Mouse (Mus musculus) urinary bladder, postnatal 25 days (tissue): ENCODE results near the gene Ddx54.

Experiments used
- DNase-seq: peaks from one replicate; pipeline ENCODE4 v3.0.0; 2022; ENCODE audit warnings: low spot score

The Ddx54 gene

DNA sequence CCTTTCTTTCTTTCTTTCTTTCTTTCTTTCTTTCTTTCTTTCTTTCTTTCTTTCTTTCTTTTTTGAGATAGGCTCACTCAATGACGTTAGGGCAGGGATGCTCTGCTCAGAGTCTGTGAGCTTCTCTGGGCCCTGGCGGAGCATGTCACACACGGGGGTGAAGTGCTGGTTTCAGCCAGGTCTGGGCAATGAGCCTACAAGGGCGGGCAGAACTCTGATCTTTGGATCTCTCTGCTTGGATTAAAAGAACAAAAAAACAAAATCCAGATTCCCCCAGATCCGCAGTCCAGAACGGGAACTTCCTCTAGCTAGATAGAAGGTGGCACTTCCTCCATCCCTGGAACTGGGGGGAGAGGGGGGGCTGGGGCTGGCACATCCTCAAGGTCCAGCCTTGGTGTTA, 33.3 kb downstream of the Ddx54 start:
- no peak for DNase-seq

DNA sequence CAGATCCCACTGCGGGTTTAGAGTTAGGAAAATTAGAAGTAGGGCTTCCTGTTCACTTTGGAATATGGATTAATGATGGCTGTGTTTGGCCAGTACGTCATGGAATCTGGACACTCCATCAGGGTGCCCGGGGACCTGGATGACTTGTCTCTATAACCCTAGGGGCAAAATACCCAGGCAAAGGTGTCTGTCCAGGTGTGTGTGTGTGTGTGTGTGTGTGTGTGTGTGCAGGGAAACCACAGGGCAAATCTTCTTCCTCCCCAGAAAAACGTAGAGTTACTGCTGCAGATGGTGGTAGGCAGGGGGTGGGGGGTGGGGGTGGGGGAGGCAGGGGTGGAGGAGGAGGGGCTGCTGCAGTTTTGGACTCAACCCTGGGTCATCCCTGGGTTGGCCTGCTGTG, 34.8 kb downstream of the Ddx54 start:
- DNase-seq, result no peak

DNA sequence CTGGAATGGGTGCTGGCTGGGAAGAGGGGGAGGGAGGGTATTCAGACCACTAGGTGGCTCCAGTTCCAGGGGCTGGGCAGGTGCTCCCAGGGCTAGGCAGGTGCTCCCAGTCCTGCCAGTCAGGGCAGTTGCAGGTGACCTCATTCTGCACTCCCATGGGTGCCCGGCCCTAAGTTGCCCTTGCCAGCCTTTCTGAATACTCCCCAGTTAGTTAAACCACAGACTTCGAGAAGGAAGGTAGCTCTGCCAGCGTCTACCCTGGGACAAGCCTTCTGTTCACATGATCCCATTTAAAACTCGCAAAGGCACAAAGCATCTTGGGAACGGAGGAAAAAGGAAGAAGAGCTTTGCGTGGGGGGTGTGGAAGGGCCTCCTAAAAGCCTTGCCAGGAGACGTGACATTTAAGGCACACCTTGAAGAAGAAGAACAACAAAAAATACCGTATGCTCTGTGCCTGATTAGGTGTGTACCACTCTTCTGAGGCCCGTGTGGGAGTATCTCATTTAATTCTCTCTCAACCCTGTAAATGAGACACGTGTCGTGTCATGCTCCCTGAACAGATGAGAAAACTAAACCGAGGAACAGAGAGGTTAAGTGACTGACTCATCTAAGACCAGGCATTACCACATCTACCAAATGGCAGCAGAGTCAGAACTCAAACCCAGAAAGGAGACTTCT, 35.4 kb downstream of the Ddx54 start:
- no peak for DNase-seq

DNA sequence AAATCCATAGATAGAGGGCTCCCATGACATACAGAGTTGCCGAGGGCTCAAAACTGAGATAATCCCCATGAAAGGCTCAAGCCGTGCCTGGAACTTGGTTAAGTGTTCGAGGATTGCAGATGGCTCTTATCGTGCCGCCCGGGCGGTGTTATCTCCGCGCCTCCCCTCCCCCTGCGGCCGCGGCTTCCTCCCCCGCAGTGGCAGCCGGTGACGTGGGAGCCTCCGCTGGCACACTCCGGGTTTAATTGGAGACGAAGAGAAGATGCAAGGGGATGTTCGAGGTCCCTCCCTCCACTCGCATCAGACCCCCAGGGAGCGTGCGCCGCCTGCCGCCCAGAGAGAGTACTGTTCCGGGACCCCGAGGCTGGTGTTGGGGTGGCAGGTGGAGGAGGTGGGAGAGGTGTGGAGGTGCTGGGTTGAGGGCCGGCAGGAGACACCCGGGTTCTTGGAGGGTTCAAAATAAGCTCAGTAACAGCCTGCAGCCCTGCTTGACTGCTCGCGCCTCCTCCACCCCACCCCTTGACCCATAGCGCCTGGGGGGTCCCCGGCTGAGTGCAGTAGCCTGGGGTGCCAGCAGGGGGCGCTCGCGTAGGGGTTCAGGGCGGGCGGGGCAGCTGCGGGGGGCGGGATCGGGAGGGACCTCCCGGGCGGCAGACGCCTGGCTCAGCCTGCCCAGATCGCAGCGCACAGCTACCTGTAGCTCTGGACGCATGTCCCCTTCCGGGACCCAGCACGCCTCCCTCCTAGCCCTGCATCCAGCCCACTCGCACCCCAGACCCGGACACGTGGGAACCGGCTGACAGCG, 36.2 kb downstream of the Ddx54 start, which contains the start of gene Rasal1:
Gene Rasal1, plus strand, starts transcription at position 244 of the 805 bp plus-strand sequence.
- DNase-seq, result no peak

DNA sequence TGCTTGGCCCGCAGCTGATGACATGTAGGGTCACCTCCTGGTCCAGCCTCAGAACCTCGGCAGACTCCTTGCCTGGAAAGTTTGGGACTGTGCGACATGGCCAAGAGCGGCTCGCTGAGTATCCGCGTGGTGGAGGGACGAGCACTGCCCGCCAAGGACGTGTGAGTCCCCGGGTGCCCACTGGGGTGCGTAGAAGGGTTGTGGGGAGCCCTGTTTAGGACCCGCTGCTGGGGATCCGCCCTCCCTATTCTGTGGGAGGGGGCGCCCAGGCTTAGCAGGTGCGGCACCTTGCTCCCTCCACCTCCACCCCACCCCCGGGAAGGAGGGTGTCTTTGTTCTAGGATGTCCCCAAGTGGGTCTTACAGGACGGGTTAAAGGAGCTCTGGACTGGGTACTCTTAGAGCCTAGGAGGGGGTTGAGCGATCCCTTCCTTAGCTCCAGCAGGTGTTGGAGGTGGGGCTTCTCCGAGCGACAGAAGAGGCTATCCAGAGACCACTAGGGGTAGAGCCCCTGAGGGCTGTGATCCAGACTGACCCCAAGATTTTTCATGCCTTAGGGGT, 36.9 kb downstream of the Ddx54 start:
- DNase-seq, result no peak

DNA sequence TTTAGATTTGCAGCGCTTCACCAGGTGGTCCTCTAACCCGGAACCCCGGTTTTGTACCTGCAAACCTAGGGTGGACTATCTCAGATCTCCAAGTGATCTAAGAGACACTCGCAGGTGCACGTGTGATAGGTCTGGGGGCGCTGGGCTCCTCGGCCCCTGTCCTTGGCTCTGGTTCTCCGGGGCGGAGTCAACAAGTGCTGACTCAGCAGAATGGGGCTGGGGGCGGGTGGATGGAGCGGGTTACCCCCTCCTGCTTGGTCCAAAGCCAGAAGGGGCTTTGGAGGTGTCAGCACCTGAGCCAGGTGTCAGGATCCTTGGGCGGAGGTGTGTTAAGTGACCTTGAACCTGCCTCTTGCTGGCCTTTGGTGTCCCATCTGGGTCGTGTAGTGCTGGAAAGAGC, 37.4 kb downstream of the Ddx54 start:
- no peak for DNase-seq

DNA sequence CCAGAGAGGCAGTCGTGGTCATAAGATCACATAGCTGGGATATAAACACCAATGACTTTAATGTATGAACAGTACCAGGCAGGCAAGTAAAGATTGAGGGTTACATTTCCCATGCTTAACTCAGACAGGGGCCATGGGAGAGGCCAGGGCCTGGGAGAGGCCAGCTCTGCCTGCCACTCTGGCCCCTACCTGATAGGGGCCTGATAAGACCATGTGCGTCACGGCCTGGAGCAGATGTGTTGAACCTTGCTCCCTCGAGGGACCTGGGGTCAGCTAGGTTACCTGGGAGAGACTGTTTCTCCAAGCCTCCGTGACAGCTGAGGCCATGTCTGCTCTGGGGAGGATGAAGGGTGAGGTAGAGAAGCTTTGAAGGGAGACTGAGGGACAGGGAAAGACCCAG, 38.7 kb downstream of the Ddx54 start:
- DNase-seq, result no peak

DNA sequence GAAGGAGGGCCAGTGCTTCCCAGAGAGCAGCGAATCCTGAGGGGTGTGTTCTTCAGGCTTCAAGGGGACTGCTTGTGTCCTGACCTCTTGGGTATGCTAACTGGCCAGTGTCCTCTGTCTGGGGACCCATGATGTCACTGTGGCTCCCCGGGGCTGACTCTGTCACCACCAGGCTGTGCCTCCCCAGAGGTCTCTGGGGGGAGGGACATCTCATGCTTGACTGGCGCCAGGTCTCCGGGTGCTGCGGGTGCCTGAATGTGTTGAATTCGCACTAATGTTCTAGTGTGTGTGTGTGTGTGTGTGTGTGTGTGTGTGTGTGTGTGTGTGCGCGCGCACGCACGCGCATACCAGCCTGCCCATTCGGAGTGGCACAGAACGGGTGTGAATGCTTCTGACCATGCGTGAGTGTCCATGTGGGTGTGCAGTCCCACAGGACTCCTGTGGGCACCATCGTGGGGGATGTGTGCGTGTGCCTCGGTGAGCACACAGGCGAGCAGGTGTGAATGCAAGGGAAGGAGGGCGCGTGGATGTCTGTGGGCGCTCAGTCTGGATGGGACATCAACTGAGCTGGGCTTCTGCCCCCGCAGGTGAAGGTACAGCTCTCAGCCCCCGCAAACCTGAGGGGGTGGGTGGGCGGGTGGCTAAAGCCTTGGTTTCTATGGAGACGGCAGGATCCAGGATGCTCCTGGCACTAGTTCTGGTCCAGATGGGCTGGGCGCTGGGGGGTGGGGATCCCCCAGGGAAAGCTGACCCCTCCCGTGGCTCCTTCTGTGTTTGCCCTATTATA, 40.6 kb downstream of the Ddx54 start:
- no peak for DNase-seq

DNA sequence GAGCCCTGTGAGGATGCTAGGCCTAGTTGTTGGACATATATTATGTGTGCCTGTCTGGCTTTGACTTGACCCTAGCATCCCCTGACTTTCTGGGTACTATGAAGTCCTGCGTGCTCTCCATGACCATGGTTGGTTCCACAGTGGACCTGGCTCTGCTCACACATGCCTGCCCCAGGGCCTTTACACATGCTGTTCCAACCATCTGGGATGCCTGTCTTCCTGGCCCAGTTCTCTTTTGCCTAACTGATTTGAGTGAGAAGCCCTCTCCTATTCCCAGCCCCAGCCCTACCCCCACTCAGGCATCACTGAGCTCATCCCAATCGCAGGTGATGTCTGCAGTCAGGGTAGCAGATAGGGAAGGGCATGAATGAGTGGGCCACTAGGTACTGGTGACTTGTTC, 41.3 kb downstream of the Ddx54 start:
- no peak for DNase-seq

DNA sequence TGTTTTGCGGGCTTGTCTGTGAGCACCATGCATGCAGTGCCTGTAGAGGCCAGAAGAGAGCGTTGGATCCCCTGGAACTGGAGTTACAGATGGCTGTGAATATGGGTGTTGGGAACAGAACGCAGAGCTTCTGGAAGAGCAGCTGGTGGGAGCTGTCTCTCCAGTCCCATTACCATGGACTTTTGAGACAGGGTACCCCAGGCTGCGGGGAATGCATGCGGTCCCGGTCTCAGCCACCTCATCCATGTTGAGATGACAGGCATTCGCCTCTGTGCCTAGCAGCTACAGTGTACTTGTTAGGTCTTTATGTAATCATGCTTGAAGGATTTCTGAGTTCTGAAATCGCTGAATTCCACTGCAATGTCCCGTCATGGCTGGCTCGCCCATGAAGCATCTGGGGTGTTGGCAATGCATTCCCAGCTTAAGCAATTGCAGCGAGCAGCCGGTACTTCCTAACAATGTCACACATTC, 43.8 kb downstream of the Ddx54 start:
- no peak for DNase-seq

DNA sequence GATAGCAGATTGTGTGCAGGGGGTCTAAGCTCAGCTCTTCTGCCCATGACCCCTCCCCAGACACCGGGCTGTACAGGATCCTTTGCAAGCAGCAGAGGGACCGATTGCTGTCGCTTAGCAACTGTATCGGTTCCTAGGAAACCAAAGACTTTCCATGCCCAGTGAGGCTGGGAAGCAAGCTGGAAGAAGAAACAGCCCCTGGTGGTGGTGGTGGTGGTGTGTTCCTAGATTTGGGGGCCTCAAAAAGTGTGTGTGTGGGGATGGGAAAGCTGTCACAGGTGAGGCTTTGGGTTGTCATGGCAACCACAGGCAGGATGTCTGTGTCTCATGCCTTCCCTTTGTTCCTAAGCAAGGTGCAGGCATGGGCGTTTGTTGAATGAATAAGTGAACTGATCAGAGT, 48.3 kb downstream of the Ddx54 start:
- DNase-seq, result no peak

DNA sequence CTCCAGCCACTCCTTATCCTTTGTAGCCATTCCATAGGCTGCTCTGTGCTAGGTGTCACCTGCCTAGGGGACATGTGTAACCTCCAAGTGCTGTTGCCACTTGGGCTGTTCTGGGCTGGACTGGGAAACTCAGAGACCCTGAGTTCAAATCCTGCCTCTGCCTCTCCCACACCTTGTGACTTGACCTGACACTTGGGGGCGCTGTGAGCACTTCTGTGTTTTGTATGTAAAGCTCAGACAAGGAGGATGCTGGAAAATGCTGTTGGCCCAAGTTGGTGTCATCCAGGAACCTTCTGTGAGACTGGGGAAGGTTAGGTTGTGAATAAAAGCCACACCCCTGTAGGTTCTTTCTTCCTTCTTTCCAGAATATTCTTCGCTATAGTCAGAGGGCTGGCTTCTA, 52.3 kb downstream of the Ddx54 start:
- no peak for DNase-seq

DNA sequence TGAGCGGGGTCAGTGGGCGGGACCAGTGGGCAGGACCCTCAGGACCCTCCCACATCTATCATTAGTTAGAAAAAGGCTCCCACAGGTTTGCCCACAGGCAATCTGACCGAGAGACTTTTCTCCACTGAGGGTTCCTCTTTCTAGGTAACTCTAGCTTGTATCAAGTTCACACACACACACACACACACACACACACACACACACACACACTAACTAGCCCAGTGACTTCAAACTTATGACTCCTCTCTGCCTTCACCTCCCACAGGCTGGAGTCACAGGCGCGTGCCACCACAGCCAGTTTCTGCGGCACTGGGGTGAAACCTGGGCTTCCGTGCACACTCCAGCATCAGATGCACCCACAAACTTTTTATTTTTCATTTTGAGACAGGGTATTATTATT, 56.2 kb downstream of the Ddx54 start:
- DNase-seq, result no peak

DNA sequence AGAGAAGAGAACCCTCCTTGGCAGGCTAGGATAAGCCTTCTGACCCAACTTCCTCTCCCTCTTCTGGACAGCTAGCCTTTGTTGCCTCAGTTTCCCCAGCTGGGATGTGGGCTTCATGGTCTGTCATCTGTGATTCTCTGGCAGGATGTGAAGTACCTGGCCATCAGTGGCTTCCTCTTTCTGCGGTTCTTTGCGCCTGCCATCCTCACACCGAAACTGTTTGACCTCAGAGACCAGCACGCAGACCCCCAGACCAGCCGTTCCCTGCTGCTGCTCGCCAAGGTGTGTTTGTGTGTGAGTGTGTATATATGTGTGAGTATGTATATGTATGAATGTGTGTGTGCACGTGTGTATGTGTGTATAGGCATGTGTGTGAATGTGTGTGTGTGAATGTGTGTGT, 57.6 kb downstream of the Ddx54 start:
- no peak for DNase-seq

DNA sequence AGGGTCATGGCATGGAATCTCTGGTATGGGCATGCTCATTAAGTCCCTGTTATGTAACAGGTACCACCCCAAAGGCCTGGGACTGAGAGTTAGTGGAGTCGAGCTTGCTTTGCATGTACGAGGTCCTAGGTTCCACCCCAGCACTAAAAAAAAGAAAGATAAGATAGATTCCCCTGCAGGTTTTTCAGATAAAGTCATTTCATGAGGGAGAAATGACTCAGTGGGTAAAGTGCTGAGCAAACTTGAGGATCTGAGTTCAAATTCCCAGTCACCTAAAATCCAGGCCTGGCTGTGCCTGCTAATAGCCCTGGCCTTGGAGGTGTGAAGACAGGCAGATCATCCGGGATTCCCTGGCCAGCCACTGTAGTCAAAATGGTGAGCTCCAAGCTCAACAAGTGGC, 59.3 kb downstream of the Ddx54 start:
- DNase-seq, result no peak

DNA sequence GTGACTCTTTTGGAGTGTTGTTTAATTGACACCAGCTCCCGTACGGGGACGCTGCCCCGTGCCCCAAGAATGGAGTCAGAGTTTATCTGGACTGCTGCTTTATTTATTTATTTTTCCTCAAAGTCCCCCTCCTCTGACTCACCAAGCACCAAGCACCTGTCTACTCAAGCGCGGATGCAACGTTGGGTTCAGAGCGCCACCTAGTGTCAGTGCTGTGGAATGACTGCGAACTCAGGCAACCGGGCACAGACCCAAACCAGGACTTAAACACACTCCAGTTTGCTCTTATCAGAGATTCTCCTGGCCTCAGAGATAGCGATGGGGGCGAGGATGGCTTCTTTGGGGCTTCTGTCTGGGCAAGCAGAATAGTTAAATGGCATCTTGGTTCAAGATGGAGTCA, 61.1 kb downstream of the Ddx54 start:
- DNase-seq, result peak; percentile 63

DNA sequence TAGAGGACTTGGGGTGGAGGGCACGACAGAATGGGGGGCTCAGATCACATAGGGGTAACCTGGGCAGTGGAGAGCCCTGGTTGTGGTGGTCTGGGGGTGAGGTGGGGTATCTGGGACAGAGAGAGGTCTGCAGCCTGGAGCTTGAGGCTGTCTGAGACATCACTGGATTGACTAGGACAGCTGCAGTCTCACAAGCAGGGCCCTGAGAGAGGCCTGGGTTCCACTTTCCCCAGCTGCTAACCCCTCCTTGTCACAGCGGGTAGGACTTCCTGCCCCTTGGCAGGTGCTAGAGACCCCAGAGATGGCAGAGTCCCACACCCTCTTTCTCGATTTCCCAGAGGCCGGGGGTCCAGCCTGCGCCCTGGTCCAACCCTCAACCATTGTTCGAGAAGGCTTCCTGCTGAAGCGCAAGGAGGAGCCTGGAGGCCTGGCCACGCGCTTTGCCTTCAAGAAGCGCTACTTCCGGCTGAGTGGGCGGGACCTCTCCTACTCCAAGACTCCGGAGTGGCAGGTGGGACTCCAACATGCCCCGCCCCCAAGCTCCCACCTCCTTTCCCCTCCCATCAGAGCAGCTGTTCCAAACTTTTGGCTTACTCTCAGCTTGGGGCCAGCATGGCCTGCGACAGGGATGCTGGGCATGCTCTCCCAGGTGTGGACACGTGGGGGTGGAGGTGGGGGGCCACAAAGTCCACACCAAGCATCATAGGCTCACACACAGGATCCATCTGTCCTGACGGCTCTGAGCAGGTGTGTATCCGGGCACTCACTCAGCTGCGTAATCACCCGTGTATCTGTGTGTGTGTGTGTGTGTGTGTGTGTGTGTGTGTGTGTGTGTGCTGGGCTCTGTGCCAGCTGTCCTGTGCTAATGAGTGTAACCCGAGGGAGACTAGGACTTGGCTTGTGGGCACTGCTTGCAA, 61.9 kb downstream of the Ddx54 start:
- DNase-seq, result no peak

DNA sequence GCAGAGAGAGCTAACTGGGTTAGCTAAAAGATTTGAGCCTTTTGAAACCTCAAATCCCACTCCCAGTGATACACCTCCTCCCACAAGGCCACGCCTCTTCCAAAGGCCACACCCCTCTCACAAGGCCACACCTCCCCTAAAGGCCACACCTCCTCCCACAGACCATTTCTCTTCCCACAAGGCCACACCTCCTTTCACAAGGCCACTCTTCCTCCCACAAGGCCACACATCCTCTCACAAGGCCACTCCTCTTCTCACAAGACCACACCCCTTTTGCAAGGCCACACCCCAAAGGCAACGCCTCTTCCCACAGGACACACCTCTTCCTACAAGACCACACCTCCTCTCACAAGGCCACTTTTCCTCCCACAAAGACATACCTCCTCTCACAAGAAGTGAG, 65.0 kb downstream of the Ddx54 start:
- no peak for DNase-seq
